Mouse (Mus musculus) CD4-positive, CD25-positive, alpha-beta regulatory T cell, adult 4 months (primary cell): ENCODE results near the gene Atoh8. TPM values are rescaled to one million over a fixed set of nuclear protein-coding genes. Genes with fewer than 3 reads are reported as not detected.
A peak's percentile ranks its signal among the peaks of the same experiment; 100 is the strongest.

Experiments
- ATAC-seq: one replicate; pipeline ENCODE4 v1.8.0; 2017
- polyA plus RNA-seq, 2 experiments: library from polyadenylated mRNA; unstranded; fragments of 100-300 nt; shearing (Covaris generic); gene quantifications; one replicate each; pipeline ENCODE4 v1.2.1; 2017

The Atoh8 gene
- not detected for polyA plus RNA-seq

- ATAC-seq: no peak
Measured at GRCm38 (mm10) chr6:72235098-72235806, at the start of gene Atoh8. Gene Atoh8 (minus strand): TSS chr6:72235577.

- no peak for ATAC-seq
Measured at GRCm38 (mm10) chr6:72283914-72284313, 48.5 kb upstream of the Atoh8 start.

GRCm38 (mm10) chr6:72280410-72280998 lies 45.1 kb upstream of the Atoh8 start:
- ATAC-seq: no peak

DNA sequence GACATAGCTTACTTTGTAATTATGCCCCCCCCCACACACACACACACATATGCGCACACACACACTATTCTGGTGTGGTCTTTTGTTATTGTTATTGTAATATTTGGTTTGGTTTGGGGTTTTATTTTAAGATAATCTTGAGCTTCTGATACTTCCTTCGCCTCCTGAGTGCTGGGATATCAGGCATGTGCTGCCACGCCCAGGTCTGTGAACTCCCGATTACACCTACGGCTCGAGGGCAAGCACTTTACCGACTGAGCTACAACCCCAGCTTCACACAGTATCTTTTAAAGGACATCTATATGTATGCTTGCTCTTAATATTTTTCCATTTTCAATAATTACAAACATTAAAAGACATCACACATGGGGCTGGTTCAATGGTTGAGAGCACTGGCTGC lies 44.1 kb upstream of the Atoh8 start:
- no peak for ATAC-seq

GRCm38 (mm10) chr6:72278835-72279234 lies 43.5 kb upstream of the Atoh8 start:
- no peak for ATAC-seq

DNA sequence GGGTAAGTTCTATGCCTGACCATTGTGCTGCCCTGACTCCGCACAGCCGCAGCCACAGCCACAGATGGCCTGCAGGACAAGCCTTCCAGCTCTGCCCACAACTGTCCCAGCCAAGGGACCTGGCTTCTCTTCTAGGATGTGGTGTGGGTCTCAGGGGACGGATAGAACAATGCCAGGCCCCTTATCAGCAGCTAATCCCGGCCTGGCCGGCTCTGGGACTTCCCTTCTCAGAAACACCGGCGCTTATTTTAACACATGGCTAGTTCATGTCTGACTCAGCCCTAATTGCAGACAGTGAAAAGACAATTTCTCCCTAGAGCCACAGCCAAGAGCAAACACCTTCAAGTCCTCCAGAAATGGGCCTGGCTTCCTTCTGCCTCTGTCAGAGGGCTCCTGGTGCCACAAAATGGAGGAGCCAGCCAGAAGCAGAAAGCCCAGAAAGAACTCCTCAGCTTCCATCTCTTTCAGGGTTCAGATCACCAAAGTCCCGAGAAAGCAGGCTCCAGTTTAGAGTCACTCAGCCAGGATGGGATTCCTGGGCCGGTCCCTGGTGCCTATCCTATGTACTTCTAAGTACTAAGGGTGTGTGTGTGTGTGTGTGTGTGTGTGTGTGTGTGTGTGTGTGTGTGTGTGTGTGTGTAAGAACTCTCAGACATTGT lies 42.3 kb upstream of the Atoh8 start:
- no peak for ATAC-seq

- no peak for ATAC-seq
Measured at GRCm38 (mm10) chr6:72276972-72277441, 41.6 kb upstream of the Atoh8 start.

GRCm38 (mm10) chr6:72276141-72276540 lies 40.8 kb upstream of the Atoh8 start:
- no peak for ATAC-seq

DNA sequence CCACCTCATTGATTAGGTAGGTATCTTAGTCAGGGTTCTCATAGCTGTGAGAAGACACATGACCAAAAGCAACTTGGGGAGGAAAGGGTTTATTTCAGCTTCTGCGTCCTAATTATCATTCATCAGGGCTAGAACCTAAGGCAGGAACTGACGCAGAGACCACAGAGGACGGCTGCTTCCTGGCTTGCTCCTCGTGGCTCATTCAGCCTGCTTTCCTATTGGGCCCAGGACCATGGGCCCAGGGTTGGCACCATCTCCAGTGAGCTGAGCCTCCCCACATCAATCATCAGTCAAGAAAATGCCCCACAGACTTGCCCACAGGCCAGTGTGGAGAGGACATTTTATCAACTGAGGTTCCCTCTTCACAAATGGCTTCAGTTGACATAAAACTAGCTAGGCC lies 40.1 kb upstream of the Atoh8 start:
- ATAC-seq: no peak

GRCm38 (mm10) chr6:72273153-72273552 lies 37.8 kb upstream of the Atoh8 start:
- ATAC-seq: no peak

- no peak for ATAC-seq
Measured at GRCm38 (mm10) chr6:72272161-72272696, 36.9 kb upstream of the Atoh8 start.

- no peak for ATAC-seq
Measured at GRCm38 (mm10) chr6:72270952-72271519, 35.7 kb upstream of the Atoh8 start.

GRCm38 (mm10) chr6:72270258-72270657 lies 34.9 kb upstream of the Atoh8 start:
- no peak for ATAC-seq

DNA sequence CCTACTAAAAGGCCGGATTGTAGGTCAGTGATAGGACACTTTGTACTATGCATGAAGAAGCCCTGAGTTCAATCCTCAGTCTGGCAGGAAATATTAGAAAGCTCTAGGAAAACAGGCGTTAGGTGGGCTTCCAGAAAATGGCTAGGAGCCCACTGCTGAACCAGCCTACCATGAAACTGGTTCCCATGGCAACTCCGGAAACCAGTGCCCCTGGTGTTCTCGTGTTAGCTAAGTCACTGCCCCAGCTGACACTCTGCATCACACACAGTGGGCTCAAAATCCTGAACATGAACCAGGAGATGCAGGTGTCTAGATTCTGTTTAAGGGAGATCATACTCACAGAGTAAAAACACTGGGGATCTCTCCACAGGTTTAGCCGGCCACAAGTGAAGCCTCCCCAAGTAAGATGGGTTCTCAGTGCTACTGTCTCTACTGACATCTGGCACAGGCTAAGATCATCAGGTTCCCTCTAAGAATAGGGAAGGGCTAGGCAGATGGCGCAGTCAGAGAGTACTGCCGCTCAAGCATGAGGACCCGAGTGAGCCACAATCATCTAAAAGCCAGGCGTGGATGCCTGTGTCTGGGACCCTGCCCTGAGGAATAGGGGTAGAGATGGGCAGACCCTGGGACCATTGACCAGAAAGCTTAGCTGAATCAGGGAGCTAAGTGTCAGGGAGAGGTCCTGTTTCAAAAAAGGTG lies 32.9 kb upstream of the Atoh8 start:
- no peak for ATAC-seq

DNA sequence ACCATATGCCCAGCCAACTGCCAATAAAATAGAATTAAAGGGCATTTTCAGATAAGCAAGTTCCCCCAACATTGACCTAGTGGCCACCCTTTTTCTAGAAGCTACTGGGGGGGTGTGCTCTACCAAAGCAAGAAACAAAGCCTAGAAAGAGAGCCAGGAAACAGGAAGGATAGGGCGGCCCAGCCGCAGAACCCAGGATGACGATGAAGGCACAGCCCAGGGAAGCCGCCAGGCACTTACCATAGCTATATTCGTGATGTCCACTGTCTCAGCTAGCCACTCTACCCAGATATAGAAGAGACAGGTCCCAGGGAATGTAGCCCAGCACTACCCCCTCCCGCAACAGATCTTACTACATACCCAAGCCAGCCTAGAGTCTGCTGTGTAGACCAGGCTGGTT lies 30.3 kb upstream of the Atoh8 start:
- no peak for ATAC-seq

DNA sequence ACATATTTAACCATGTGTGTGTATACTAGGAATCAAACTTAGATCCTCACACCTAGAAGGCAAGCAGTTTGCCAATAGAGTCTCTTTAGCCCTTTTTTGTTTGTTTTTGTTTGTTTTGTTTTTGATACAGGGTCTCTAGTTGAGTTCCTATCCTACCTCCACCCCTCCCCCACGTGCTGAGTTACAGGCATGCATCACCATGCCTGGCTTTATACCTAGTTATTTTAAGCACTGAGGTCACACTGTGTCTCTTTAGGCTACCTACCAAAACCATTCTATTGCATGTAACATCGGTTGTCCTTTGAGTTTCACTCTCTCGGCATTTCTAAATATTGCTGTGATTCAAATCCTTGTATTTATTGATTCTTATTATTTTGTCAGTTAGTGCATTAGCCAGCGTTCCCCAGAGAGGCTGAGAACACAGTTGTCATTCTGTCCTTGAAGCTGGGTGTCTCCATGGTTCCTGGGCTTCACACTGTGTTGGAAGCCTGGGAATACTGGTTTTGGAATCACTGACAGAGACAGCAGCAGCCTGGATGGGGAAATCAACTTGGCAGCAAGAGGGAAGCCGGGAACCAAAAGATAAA lies 28.4 kb upstream of the Atoh8 start:
- no peak for ATAC-seq

GRCm38 (mm10) chr6:72261683-72262320 lies 26.4 kb upstream of the Atoh8 start:
- ATAC-seq: no peak

DNA sequence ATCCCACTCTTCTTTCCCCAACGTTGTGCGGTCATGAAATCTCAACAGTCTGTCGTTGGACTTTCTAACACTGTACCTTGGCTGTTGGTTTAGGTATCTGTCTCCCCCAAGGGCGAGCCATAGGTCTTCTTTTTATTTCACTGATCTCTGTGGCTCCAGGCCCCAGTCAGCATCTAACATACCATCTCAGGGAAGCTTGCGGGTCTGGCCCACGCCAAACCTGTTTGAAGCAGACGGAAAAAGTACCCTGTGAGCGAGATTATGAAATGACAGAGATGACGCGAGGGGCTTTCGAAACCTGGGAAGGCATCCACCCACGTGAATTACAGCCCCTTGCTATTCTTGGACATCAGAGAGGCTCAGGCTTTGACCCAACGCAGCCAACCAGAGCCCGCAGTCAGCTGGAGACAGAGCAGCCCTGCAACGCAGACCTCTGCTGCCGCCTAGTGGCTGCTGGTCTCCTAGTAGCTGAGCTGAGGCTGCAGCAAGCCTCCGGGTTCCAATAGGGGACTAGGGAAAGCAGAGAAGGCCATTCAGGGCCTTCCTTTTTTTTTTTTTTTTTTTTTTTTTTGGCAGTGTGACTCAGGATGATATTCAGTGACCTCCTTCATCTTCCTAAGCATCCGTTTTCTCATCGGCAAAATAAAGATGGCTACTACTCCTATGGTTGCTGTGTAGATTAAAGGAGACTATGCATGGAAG lies 25.8 kb upstream of the Atoh8 start:
- ATAC-seq: peak; percentile 61

- no peak for ATAC-seq
Measured at GRCm38 (mm10) chr6:72259474-72259873, 24.1 kb upstream of the Atoh8 start.

GRCm38 (mm10) chr6:72255294-72255693 lies 19.9 kb upstream of the Atoh8 start:
- ATAC-seq: no peak

DNA sequence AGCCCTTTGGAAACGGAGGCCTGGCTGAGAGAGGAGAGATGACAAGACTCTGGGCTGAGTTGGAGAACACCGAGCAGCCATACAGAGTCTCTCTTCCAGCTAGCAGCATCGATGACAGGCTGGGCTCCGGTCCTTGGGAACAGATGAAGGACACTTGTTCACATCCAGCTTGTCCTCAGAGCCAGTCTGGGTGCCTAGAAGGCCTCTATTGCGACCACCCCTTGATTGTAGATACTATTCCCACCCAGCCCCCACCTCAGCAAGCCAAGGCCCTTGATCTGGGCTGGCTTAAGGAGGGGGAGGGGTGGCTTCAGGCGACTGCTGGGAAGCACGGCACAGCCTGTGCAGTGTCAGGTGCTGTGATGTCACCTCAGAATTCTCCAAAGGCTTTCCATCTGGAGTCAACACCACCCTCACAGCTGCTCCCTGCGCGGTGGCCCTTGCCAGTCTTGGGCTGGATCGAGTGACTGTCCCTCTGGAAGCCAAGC lies 19.3 kb upstream of the Atoh8 start:
- ATAC-seq: no peak
